Mouse (Mus musculus): ENCODE results near the gene Map1b. TPM values are rescaled to one million over a fixed set of nuclear protein-coding genes. Genes with fewer than 3 reads are reported as not detected.

The Map1b gene
- polyA plus RNA-seq, 1 experiment: 81.3 TPM

- H3K4me1 ChIP-seq (ENCODE audit: control insufficient read depth, insufficient read depth, low read length): peaks cover 13% of the 10 kb centered on the region
- no peak overlapping the region for H3K27ac ChIP-seq (ENCODE audit: insufficient read depth, low read length)
- TF ChIP-seq POLR2A (IDR thresholded peaks at IDR 0.05; ENCODE audit: low read depth, low read length) (no peak), CTCF (IDR thresholded peaks at IDR 0.05; ENCODE audit: borderline replicate concordance, insufficient read depth, low read length) (no peak)
- H3K4me3 ChIP-seq (ENCODE audit: insufficient read depth, low read length): no peak overlapping the region
Observed at GRCm38 (mm10) chr13:99443484-99444175, 72.7 kb downstream of the Map1b start.

- H3K27ac ChIP-seq (ENCODE audit: insufficient read depth, low read length): no peak overlapping the region
- no peak for TF ChIP-seq CTCF (IDR thresholded peaks at IDR 0.05; ENCODE audit: borderline replicate concordance, insufficient read depth, low read length)
- no peak for TF ChIP-seq POLR2A (IDR thresholded peaks at IDR 0.05; ENCODE audit: low read depth, low read length)
- no peak overlapping the region for H3K4me3 ChIP-seq (ENCODE audit: insufficient read depth, low read length)
Observed at GRCm38 (mm10) chr13:99442434-99443249, 73.7 kb downstream of the Map1b start.

GRCm38 (mm10) chr13:99441700-99442433 lies 74.5 kb downstream of the Map1b start:
- TF ChIP-seq POLR2A (IDR thresholded peaks at IDR 0.05; ENCODE audit: low read depth, low read length): no peak
- TF ChIP-seq CTCF (IDR thresholded peaks at IDR 0.05; ENCODE audit: borderline replicate concordance, insufficient read depth, low read length): no peak
- peaks cover 6% of the 10 kb centered on the region for H3K4me1 ChIP-seq (ENCODE audit: control insufficient read depth, insufficient read depth, low read length)
- no peak overlapping the region for H3K27ac ChIP-seq (ENCODE audit: insufficient read depth, low read length)
- no peak overlapping the region for H3K4me3 ChIP-seq (ENCODE audit: insufficient read depth, low read length)

More at GRCm38 (mm10) chr13:99442434-99443249, 73.7 kb downstream of the Map1b start:
- H3K4me1 ChIP-seq (ENCODE audit: control insufficient read depth, insufficient read depth, low read length): peaks cover 11% of the 10 kb centered on the region

- H3K4me1 ChIP-seq (ENCODE audit: control insufficient read depth, insufficient read depth, low read length): peaks cover 4% of the 10 kb centered on the region
- no peak overlapping the region for H3K4me3 ChIP-seq (ENCODE audit: insufficient read depth, low read length)
- H3K27ac ChIP-seq (ENCODE audit: insufficient read depth, low read length): no peak overlapping the region
- TF ChIP-seq CTCF (IDR thresholded peaks at IDR 0.05; ENCODE audit: borderline replicate concordance, insufficient read depth, low read length) (no peak), POLR2A (IDR thresholded peaks at IDR 0.05; ENCODE audit: low read depth, low read length) (no peak)
Observed at GRCm38 (mm10) chr13:99440228-99440627, 76.1 kb downstream of the Map1b start.

GRCm38 (mm10) chr13:99439357-99439756 lies 77.0 kb downstream of the Map1b start:
- Histone ChIP-seq H3K27ac (ENCODE audit: insufficient read depth, low read length) (no peak overlapping the region), H3K4me1 (ENCODE audit: control insufficient read depth, insufficient read depth, low read length) (peaks cover 4% of the 10 kb centered on the region), H3K4me3 (ENCODE audit: insufficient read depth, low read length) (no peak overlapping the region)
- TF ChIP-seq POLR2A (IDR thresholded peaks at IDR 0.05; ENCODE audit: low read depth, low read length): no peak
- no peak for TF ChIP-seq CTCF (IDR thresholded peaks at IDR 0.05; ENCODE audit: borderline replicate concordance, insufficient read depth, low read length)

- Histone ChIP-seq H3K4me3 (ENCODE audit: insufficient read depth, low read length) (no peak overlapping the region), H3K4me1 (ENCODE audit: control insufficient read depth, insufficient read depth, low read length) (peaks cover 3% of the 10 kb centered on the region; the same call in 1 of the 2 replicates), H3K27ac (ENCODE audit: insufficient read depth, low read length) (no peak overlapping the region)
- TF ChIP-seq POLR2A (IDR thresholded peaks at IDR 0.05; ENCODE audit: low read depth, low read length) (no peak), CTCF (IDR thresholded peaks at IDR 0.05; ENCODE audit: borderline replicate concordance, insufficient read depth, low read length) (no peak)
Observed at GRCm38 (mm10) chr13:99437051-99437450, 79.3 kb downstream of the Map1b start.

- no peaks in the 10 kb centered on the region; the same call in 1 of the 2 replicates for H3K4me1 ChIP-seq (ENCODE audit: control insufficient read depth, insufficient read depth, low read length)
- H3K27ac ChIP-seq (ENCODE audit: insufficient read depth, low read length): no peak overlapping the region
- TF ChIP-seq CTCF (IDR thresholded peaks at IDR 0.05; ENCODE audit: borderline replicate concordance, insufficient read depth, low read length) (no peak), POLR2A (IDR thresholded peaks at IDR 0.05; ENCODE audit: low read depth, low read length) (no peak)
- H3K4me3 ChIP-seq (ENCODE audit: insufficient read depth, low read length): no peak overlapping the region
Observed at GRCm38 (mm10) chr13:99434494-99434893, 81.8 kb downstream of the Map1b start.

GRCm38 (mm10) chr13:99433068-99434008 lies 83.0 kb downstream of the Map1b start:
- no peak overlapping the region for H3K4me3 ChIP-seq (ENCODE audit: insufficient read depth, low read length)
- H3K4me1 ChIP-seq (ENCODE audit: control insufficient read depth, insufficient read depth, low read length): no peaks in the 10 kb centered on the region; the same call in 1 of the 2 replicates
- TF ChIP-seq POLR2A (IDR thresholded peaks at IDR 0.05; ENCODE audit: low read depth, low read length): no peak
- TF ChIP-seq CTCF (IDR thresholded peaks at IDR 0.05; ENCODE audit: borderline replicate concordance, insufficient read depth, low read length): no peak
- H3K27ac ChIP-seq (ENCODE audit: insufficient read depth, low read length): no peak overlapping the region

Measured in embryonic fibroblast, embryonic 13.5 days (primary cell).